Mouse (Mus musculus) G1E (cell line): Measurements from ENCODE around the gene Casq1. TPM values are rescaled to one million over a fixed set of nuclear protein-coding genes. Genes with fewer than 3 reads are reported as not detected.

Experiments
- ATAC-seq: 2 replicates; pipeline ENCODE4 v1.8.0; 2016; ENCODE audit warnings: mild to moderate bottlenecking; ENCODE audit not compliant: insufficient number of reproducible peaks, poor library complexity, low FRiP score, severe bottlenecking; ENCODE audit errors: extremely low read depth
- DNase-seq: peaks from one replicate; pipeline ENCODE4 v3.0.0; 2012; ENCODE audit warnings: low spot score
- H3K27me3 ChIP-seq: 2 replicates; pipeline ENCODE4 v1.6.1; 2012; ENCODE audit warnings: mild to moderate bottlenecking, low read length, inconsistent platforms; ENCODE audit not compliant: insufficient read depth
- H3K36me3 ChIP-seq: replicated peaks from 2 replicates; pipeline ENCODE3; 2012; ENCODE audit warnings: mild to moderate bottlenecking, inconsistent platforms
- H3K4me1 ChIP-seq: 2 replicates; pipeline ENCODE4 v1.6.1; 2012; ENCODE audit warnings: low read depth, low read length, inconsistent platforms, mixed read lengths; ENCODE audit not compliant: insufficient read depth
- H3K4me3 ChIP-seq: 2 replicates; pipeline ENCODE4 v1.5.1; 2012; ENCODE audit warnings: low read depth, mild to moderate bottlenecking, inconsistent platforms, low read length, moderate library complexity, mixed read lengths
- H3K9me3 ChIP-seq: replicated peaks from 2 replicates; pipeline ENCODE4 v1.6.1; 2012; ENCODE audit warnings: inconsistent platforms
- CTCF ChIP-seq: IDR thresholded peaks from 2 replicates; pipeline ENCODE4 v1.5.1; 2012; ENCODE audit warnings: low read depth, low read length, inconsistent platforms, mixed read lengths
- GATA1 ChIP-seq: IDR thresholded peaks from 2 replicates; pipeline ENCODE4 v1.6.1; 2012; ENCODE audit warnings: borderline replicate concordance, low read length, inconsistent platforms, mixed read lengths
- GATA2 ChIP-seq: IDR thresholded peaks from 2 replicates; pipeline ENCODE4 v1.6.1; 2012; ENCODE audit warnings: low read depth, low read length, inconsistent platforms, borderline replicate concordance
- POLR2AphosphoS5 ChIP-seq: IDR thresholded peaks from 2 replicates; pipeline ENCODE4 v1.6.1; 2012; ENCODE audit warnings: low read depth, low read length, inconsistent platforms; ENCODE audit not compliant: insufficient replicate concordance
- TAL1 ChIP-seq: conservative IDR thresholded peaks from 2 replicates; pipeline ENCODE4 v1.6.1; 2012; ENCODE audit warnings: low read depth, low read length, inconsistent platforms, mixed read lengths
- polyA plus RNA-seq: library from polyadenylated mRNA; stranded (reverse); fragments of >175 nt; gene quantifications from 2 replicates; pipeline ENCODE4 v1.2.3, GENCODE M21; 2012
- total RNA-seq, 2 experiments: library from RNA; stranded (forward) in 1 of 2; stranded (reverse) in 1 of 2; fragments of 200-1000 nt in 1 of 2; fragments of >200 nt in 1 of 2; fragmentation: Nextera tagmentation in 1 of 2; gene quantifications; 2 replicates each; pipeline ENCODE4 v1.2.3; 2014 to 2017

Casq1 gene
- total and polyA plus RNA-seq, 3 experiments, result not detected

DNA sequence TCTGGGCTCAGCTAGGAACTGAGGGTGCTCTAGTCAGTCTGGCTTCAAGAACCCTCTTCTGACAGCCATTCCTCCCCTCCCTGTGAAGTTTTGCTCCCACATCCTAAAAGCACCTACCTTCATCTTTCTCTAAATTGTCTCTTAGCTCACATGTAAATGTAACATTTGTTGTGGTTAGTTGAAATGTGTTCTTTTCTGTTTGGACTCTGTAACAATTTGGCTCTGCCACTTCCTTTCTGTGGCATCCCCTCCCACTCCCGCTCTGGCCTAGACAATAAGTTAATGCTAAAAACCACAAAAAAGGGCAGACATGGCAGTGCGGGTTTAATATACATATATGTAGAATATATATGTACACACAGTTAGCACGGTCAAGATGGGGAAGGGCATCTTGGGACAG is 22.5 kb downstream of the Casq1 start:
- Histone ChIP-seq H3K36me3 (peaks cover 94% of the 10 kb centered on the region), H3K4me3 (no peak overlapping the region), H3K27me3 (no peaks in the 10 kb centered on the region), H3K4me1 (no peaks in the 10 kb centered on the region), H3K9me3 (no peaks in the 10 kb centered on the region)
- no peak for ATAC-seq
- no peak for DNase-seq
- no peak for TF ChIP-seq CTCF
- no peak for TF ChIP-seq GATA2
- TF ChIP-seq TAL1, result no peak
- TF ChIP-seq GATA1, result no peak
- no peak for TF ChIP-seq POLR2AphosphoS5

DNA sequence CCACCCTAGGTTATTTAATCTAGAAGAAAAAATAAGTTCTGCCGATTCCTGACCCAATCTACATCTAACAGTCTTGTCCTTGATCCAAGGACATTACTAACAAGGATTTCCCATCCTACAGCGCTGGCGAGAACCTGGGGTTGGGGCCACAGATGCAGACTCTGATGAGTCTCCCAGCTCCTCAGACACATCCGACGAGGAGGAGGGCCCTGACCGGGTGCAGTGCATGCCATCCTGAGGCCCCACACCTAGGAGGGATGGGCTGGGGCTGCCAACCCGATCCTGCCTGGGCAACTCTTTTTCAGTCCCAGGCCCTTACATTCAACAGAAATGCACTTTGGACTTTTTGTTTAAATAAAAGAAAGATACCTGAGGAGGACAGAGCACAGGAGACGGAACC is 25.2 kb downstream of the Casq1 start:
- ATAC-seq (no peak), DNase-seq (no peak)
- Histone ChIP-seq H3K4me1 (no peaks in the 10 kb centered on the region), H3K36me3 (peaks cover 94% of the 10 kb centered on the region), H3K27me3 (no peaks in the 10 kb centered on the region), H3K4me3 (no peak overlapping the region), H3K9me3 (no peaks in the 10 kb centered on the region)
- TF ChIP-seq POLR2AphosphoS5, result no peak
- no peak for TF ChIP-seq GATA1
- no peak for TF ChIP-seq TAL1
- no peak for TF ChIP-seq GATA2
- no peak for TF ChIP-seq CTCF

DNA sequence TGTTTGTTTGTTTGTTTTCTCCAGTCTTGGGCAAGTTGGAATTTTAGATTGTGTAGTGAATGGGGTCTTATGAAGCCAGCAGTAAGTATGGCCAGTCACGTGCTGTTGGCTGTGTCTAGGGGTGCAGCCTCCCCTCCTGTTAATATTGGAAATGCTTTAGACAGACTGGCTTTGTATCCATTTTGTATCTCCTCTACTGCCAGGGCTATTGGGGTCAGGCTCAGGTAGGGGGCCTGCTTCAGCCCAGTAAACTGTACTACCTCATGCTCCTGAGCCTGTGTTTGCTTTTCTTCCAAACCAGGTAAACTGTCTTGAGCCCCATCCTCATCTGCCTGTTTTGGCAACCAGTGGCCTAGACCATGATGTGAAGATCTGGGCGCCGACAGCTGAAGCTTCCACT is 27.5 kb downstream of the Casq1 start:
- TF ChIP-seq GATA2 (no peak), GATA1 (no peak), TAL1 (no peak), CTCF (no peak), POLR2AphosphoS5 (no peak)
- Histone ChIP-seq H3K4me1 (no peaks in the 10 kb centered on the region), H3K4me3 (no peak overlapping the region), H3K36me3 (peaks cover 93% of the 10 kb centered on the region), H3K27me3 (no peaks in the 10 kb centered on the region), H3K9me3 (no peaks in the 10 kb centered on the region)
- no peak for ATAC-seq
- no peak for DNase-seq

DNA sequence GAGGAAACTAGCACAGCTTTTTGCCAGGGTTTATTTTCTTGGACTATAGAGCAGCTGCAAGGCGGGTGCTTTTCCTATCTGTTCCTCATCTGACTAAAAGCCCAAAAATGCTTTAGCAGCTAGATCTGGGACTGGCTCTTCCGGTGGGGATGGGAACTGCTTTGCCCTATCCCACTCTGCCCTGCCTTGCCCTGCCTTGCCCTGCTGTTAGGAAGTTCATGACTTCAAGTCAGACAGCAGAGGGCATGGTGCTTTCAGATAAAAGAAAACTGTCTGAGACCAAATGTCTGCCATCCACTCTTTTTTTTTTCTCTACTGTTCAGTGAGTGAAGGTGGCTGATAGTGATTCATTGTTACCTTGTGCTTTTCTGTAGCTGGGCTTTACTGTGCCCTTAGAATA is 28.1 kb downstream of the Casq1 start:
- Histone ChIP-seq H3K9me3 (no peaks in the 10 kb centered on the region), H3K27me3 (no peaks in the 10 kb centered on the region), H3K4me3 (no peak overlapping the region), H3K36me3 (peaks cover 93% of the 10 kb centered on the region), H3K4me1 (no peaks in the 10 kb centered on the region)
- no peak for DNase-seq
- ATAC-seq, result no peak
- no peak for TF ChIP-seq GATA1
- TF ChIP-seq POLR2AphosphoS5, result no peak
- no peak for TF ChIP-seq GATA2
- TF ChIP-seq TAL1, result no peak
- TF ChIP-seq CTCF, result no peak

DNA sequence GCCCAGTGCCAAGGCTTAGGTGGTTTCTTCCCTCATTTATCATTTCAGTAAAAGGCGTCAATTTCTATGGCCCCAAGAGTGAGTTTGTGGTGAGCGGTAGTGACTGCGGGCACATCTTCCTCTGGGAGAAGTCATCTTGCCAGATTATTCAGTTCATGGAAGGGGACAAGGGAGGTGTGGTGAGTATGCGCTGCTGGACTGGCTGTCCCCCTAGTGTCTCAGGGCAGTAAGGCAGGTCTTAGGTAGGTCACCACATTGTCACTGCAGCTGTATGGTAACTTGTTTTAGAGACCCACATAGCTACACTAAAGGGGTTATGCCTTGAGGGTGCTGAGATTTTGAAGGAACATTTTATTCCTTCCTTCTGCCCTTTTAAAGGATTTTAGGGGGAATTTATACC is 30.8 kb downstream of the Casq1 start:
- ATAC-seq (peak; percentile 70), DNase-seq (no peak)
- Histone ChIP-seq H3K36me3 (peaks cover 91% of the 10 kb centered on the region), H3K4me3 (no peak overlapping the region), H3K27me3 (no peaks in the 10 kb centered on the region), H3K9me3 (no peaks in the 10 kb centered on the region), H3K4me1 (no peaks in the 10 kb centered on the region)
- no peak for TF ChIP-seq GATA1
- no peak for TF ChIP-seq GATA2
- TF ChIP-seq CTCF, result no peak
- TF ChIP-seq POLR2AphosphoS5, result no peak
- TF ChIP-seq TAL1, result no peak

DNA sequence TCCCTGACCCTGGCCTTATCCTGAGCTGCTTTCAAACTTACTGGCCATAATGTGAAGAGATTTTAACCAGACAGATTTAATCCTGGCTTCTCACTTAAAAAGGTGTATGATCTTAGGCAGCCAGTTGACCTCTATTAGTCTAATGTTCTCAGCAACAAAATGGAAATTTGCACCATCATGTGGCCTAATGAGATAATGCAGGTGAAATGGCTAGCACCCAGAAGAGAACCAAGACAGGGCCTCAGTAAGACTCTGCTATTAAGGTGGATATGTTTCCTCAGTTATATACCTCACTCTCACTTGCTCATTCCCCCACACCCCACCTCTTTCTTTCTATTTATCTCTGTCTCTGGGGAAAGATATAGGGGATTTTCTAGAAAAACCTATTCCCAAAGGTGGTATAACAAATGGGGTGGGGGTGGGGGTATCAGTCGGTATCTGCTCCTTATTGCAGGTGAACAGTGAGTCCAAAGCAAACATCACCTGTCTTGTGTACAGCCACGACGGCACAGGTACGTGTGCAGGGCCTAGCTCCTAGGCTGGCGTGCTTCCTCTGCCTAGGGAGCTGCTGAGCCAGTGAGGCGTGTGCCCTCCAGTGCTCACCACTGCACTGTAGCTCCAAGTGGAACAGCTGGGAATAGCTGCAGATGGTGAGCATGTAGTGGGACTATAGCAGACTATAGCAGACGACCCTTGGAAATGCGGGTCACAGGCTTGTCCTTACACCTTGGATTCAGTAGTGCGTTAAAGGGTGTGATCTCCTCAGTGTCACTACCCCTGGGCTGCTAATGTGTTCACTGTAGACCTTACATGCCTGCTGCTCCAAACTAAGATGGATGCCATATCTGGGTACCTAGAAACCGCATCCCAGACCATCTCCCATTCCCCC is 33.0 kb downstream of the Casq1 start:
- H3K4me1 ChIP-seq, result peaks cover 4% of the 10 kb centered on the region
- H3K4me3 ChIP-seq, result no peak overlapping the region
- TF ChIP-seq TAL1, result no peak
- DNase-seq (no peak), ATAC-seq (no peak; the same call in 1 of the 2 replicates)
- peaks cover 80% of the 10 kb centered on the region for H3K36me3 ChIP-seq
- H3K9me3 ChIP-seq, result no peaks in the 10 kb centered on the region
- no peaks in the 10 kb centered on the region for H3K27me3 ChIP-seq
